ENCODE assay signal across 9 mouse cellular contexts in genomic region chr11:33843294-33843864, GRCm38 (mm10).
DNase-seq lines count a peak whose midpoint lies in the region; ATAC-seq and TF ChIP-seq lines count a peak whose summit lies in the region.
"Had no signal": no experiment of that assay in that cellular context is flagged by ENCODE, and none has a peak within 500 bp of the region (broad histone marks: within the 10 kb centered on the region; RNA-seq: fewer than 3 reads in every experiment).

No protein-coding gene starts in this region.

- H3K4me3 ChIP-seq in left cerebral cortex, adult 2 months = peak overlapping the region; percentile 48
- H3K4me3 ChIP-seq in embryonic facial prominence, embryonic 12.5 days = peak overlapping the region; percentile 41
- H3K4me3 ChIP-seq in limb, embryonic 10.5 days = peak overlapping the region; percentile 53
- no peak overlapping the region for H3K4me3 ChIP-seq in thymus, adult 2 months (ENCODE audit: control insufficient read depth, insufficient read depth, low read length)

- peaks cover 44% of the 10 kb centered on the region for H3K27me3 ChIP-seq in embryonic facial prominence, embryonic 12.5 days
- peaks cover 56% of the 10 kb centered on the region for H3K27me3 ChIP-seq in limb, embryonic 10.5 days (ENCODE audit: low read depth, poor library complexity, severe bottlenecking)
- peaks cover 2% of the 10 kb centered on the region; the same call in 1 of the 2 replicates for H3K27me3 ChIP-seq in thymus, adult 2 months (ENCODE audit: control insufficient read depth, insufficient read depth, low read length)

- TF ChIP-seq CTCF in left cerebral cortex, adult 2 months (IDR thresholded peaks at IDR 0.05) = no peak
- TF ChIP-seq CTCF in thymus, adult 2 months (IDR thresholded peaks at IDR 0.05; ENCODE audit: borderline replicate concordance, control insufficient read depth, extremely low read depth, insufficient read depth, low read length, poor library complexity) = no peak

- no peaks in the 10 kb centered on the region for H3K9me3 ChIP-seq in embryonic facial prominence, embryonic 12.5 days
- no peaks in the 10 kb centered on the region for H3K9me3 ChIP-seq in limb, embryonic 10.5 days (replicated peaks)

- H3K4me1 ChIP-seq in embryonic facial prominence, embryonic 12.5 days = peaks cover 6% of the 10 kb centered on the region; the same call in 1 of the 2 replicates
- peaks cover 10% of the 10 kb centered on the region for H3K4me1 ChIP-seq in limb, embryonic 10.5 days
- no peaks in the 10 kb centered on the region for H3K4me1 ChIP-seq in thymus, adult 2 months (replicated peaks; ENCODE audit: control insufficient read depth, insufficient read depth, low read length)

- H3K27ac ChIP-seq in left cerebral cortex, adult 2 months = no peak overlapping the region; the same call in 1 of the 2 replicates
- H3K27ac ChIP-seq in embryonic facial prominence, embryonic 12.5 days = no peak overlapping the region
- H3K27ac ChIP-seq in limb, embryonic 10.5 days = peak overlapping the region; percentile 53
- no peak overlapping the region for H3K27ac ChIP-seq in thymus, adult 2 months (ENCODE audit: control insufficient read depth, insufficient read depth, low read length)
- H3K27ac ChIP-seq: macrophage had no signal

- DNase-seq in left cerebral cortex, adult 2 months (ENCODE audit: extremely low spot score in 1 of 2, low spot score in 2 of 2) = peak in 1 of 2 experiments; percentile 39
- DNase-seq in left cerebral cortex, adult 9 months (ENCODE audit: low spot score in 2 of 2) = no peak
- peak; percentile 65 for DNase-seq in limb, embryonic 10.5 days (ENCODE audit: low spot score)
- DNase-seq in retina, postnatal 7 days (ENCODE audit: low read depth, low spot score) = peak; percentile 24
- DNase-seq in layer of hippocampus, adult 9-11 months = no peak
- no peak for DNase-seq in thymus, adult 2 months

- H3K9ac ChIP-seq in embryonic facial prominence, embryonic 12.5 days = peak overlapping the region; percentile 59

- peak overlapping the region; percentile 85 for H3K4me2 ChIP-seq in embryonic facial prominence, embryonic 12.5 days (replicated peaks)

- intact Hi-C loops in left cerebral cortex, adult 2 months (cut with DNase I) = loop anchor here (5.0 kb wide), 1 partner anchor 111 kb away; no protein-coding TSS in a partner anchor

- no peaks in the 10 kb centered on the region for H3K36me3 ChIP-seq in embryonic facial prominence, embryonic 12.5 days
- no peaks in the 10 kb centered on the region for H3K36me3 ChIP-seq in limb, embryonic 10.5 days
- no peaks in the 10 kb centered on the region for H3K36me3 ChIP-seq in thymus, adult 2 months (ENCODE audit: control insufficient read depth, insufficient read depth, low read length)

- no peak for TF ChIP-seq POLR2A in thymus, adult 2 months (IDR thresholded peaks at IDR 0.05; ENCODE audit: control insufficient read depth, extremely low read depth, insufficient read depth, low read length, poor library complexity)

- 1% methylated on average over 52 of the region's 52 CpGs for WGBS in embryonic facial prominence, embryonic 12.5 days
- WGBS in limb, embryonic 10.5 days = under 1% methylated on average over 52 of the region's 52 CpGs
- 4% methylated on average over 52 of the region's 52 CpGs for WGBS in thymus, adult 2 months

- ATAC-seq in embryonic facial prominence, embryonic 12.5 days (ENCODE audit: insufficient number of reproducible peaks, insufficient read depth, low FRiP score, low TSS enrichment) = peak; percentile 56
- ATAC-seq in erythroid progenitor cell, adult 5-6 weeks (replicated peaks; ENCODE audit: low FRiP score, poor library complexity, severe bottlenecking) = no peak

Comparison
In these comparisons a context has a peak if more than half of its experiments do, and no peak if none do; other contexts are left out.
1. DNase-seq: peak in limb, embryonic 10.5 days (single experiment) and retina, postnatal 7 days (single experiment); none in left cerebral cortex, adult 9 months (0 of 2), layer of hippocampus, adult 9-11 months (single experiment) and thymus, adult 2 months (single experiment).